Mouse (Mus musculus): ENCODE results near the gene Smyd4. TPM values are rescaled to one million over a fixed set of nuclear protein-coding genes. Genes with fewer than 3 reads are reported as not detected.
A peak's percentile ranks its signal among the peaks of the same experiment; 100 is the strongest.

The Smyd4 gene
- polyA plus RNA-seq, 1 experiment: 13.4 TPM

GRCm38 (mm10) chr11:75448575-75448974 lies 100.3 kb downstream of the Smyd4 start:
- H3K4me1 ChIP-seq (ENCODE audit: control insufficient read depth, insufficient read depth, insufficient read length, low read length): peaks cover 3% of the 10 kb centered on the region; the same call in 1 of the 2 replicates
- H3K4me3 ChIP-seq (ENCODE audit: insufficient read depth, low read depth, low read length): no peak overlapping the region
- no peak overlapping the region for H3K27ac ChIP-seq (replicated peaks; ENCODE audit: low read depth, low read length)

DNA sequence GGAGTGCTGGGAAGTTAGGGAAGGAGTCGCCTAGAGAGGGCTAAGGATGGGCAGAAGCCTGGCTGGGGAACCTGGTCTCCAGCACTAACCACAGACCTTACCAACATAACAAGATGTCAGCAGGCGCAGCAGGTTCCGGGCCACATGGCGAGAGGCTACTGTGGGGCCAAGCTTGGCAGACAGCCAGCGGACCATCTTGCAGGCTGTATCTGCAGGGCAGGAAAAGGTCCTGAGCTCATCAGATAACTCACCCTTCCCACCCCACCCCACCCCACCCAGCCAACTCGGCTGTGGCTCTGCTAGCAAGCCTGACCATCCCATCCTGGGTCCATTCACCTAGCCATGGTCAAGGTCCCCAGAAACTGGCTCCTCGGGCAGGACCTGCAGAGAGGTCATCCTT lies 101.5 kb downstream of the Smyd4 start:
- Histone ChIP-seq H3K4me3 (ENCODE audit: insufficient read depth, low read depth, low read length) (no peak overlapping the region), H3K27ac (replicated peaks; ENCODE audit: low read depth, low read length) (no peak overlapping the region)

GRCm38 (mm10) chr11:75450304-75450908 lies 102.2 kb downstream of the Smyd4 start:
- no peak overlapping the region for H3K4me3 ChIP-seq (ENCODE audit: insufficient read depth, low read depth, low read length)
- H3K27ac ChIP-seq (replicated peaks; ENCODE audit: low read depth, low read length): no peak overlapping the region
- H3K4me1 ChIP-seq (ENCODE audit: control insufficient read depth, insufficient read depth, insufficient read length, low read length): peaks cover 12% of the 10 kb centered on the region

More for the DNA sequence above, 101.5 kb downstream of the Smyd4 start:
- H3K4me1 ChIP-seq (ENCODE audit: control insufficient read depth, insufficient read depth, insufficient read length, low read length): peaks cover 8% of the 10 kb centered on the region

- peaks cover 12% of the 10 kb centered on the region for H3K4me1 ChIP-seq (ENCODE audit: control insufficient read depth, insufficient read depth, insufficient read length, low read length)
- H3K27ac ChIP-seq (replicated peaks; ENCODE audit: low read depth, low read length): no peak overlapping the region
- no peak overlapping the region for H3K4me3 ChIP-seq (ENCODE audit: insufficient read depth, low read depth, low read length)
Measured at GRCm38 (mm10) chr11:75450936-75451335, 102.7 kb downstream of the Smyd4 start.

DNA sequence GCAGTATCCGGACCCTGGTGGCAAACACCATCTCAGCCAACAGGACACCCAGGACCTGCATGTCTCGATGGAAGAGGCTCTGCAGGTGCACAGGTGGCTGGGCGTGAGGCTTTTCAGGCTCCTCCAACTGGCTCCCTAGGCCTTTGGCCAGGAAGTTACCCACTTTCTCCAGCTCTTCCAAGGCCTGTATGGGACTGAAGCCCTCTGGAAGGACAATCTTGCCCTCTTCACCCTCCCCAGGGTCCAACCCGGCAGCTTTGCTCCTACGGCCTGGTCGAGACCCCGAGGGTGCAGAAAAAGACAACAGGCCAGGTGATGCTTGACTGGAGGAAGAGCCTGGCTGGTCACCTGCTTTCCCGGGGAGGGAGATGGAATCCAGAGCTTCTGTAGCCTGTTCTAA lies 103.8 kb downstream of the Smyd4 start:
- H3K27ac ChIP-seq (replicated peaks; ENCODE audit: low read depth, low read length): no peak overlapping the region
- peaks cover 12% of the 10 kb centered on the region for H3K4me1 ChIP-seq (ENCODE audit: control insufficient read depth, insufficient read depth, insufficient read length, low read length)
- no peak overlapping the region for H3K4me3 ChIP-seq (ENCODE audit: insufficient read depth, low read depth, low read length)

GRCm38 (mm10) chr11:75452812-75453557 lies 104.8 kb downstream of the Smyd4 start:
- Histone ChIP-seq H3K27ac (replicated peaks; ENCODE audit: low read depth, low read length) (no peak overlapping the region), H3K4me3 (ENCODE audit: insufficient read depth, low read depth, low read length) (peak overlapping the region; percentile 77; the same call in 1 of the 2 replicates)

DNA sequence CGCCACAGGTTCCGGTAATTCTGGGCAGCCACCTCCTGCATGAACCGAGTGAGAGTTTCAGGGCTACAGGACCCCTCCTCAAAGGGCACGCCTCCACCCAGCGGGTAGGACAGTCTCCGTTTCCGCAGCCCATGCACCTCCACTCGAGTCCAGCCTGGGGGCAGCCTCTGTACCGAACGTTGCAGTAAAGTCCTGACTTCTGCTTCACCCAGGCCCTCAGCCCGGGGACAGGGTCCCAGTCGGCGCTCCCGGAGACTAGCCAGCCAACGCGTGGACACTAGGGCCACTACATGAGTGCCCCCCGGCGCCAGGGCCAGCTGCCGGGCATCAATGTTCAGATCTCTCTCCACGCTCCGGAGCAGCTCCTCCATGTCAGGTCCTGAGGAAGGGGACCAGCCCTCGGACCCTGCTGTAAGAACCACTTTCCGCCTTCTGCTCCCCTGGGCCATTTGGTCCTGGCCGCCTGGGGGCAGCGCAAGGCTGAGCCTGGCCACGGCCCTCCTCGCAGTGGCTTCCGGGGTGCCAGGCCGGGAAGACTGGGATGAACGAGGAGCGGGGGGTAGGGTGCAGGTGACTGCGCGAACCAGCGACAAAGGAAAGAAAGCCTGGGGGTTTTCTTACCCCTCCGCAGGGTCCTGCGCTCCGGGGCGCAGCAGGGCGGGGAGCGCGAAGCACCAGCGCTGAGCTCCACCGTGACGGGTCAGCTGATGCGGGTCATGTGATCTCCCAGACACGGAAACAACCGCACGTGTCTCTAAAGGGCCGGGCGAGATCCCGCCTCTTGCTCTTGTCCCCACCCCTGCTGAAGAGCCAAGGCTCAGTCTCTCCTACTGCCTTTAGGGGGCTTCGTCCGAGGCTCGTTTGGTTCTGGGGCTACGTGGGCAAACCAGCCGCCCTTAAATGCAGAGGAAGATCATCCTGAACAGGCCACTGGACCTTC lies 106.0 kb downstream of the Smyd4 start, which contains the start of gene Wdr81:
TSS of gene Wdr81 (minus strand) at position 727 of the 940 bp plus-strand sequence.
- H3K4me3 ChIP-seq (ENCODE audit: insufficient read depth, low read depth, low read length): peak within 1 kb of the TSS; percentile 77
- peaks cover 19% of the 10 kb centered on the region for H3K4me1 ChIP-seq (ENCODE audit: control insufficient read depth, insufficient read depth, insufficient read length, low read length)
- peak within 1 kb of the TSS; percentile 70 for H3K27ac ChIP-seq (replicated peaks; ENCODE audit: low read depth, low read length)

More at GRCm38 (mm10) chr11:75452812-75453557, 104.8 kb downstream of the Smyd4 start:
- H3K4me1 ChIP-seq (ENCODE audit: control insufficient read depth, insufficient read depth, insufficient read length, low read length): peaks cover 12% of the 10 kb centered on the region

Other genes with a start within 250 kb of the Smyd4 start
- 4.9 and 5.3 TPM in 2 replicates for gene Hic1, start 178.9 kb upstream of the Smyd4 start, polyA plus RNA-seq (2012; ENCODE audit: insufficient read depth, insufficient read length, missing spikeins)
- gene Ovca2, start 169.6 kb upstream of the Smyd4 start, polyA plus RNA-seq (2012; ENCODE audit: insufficient read depth, insufficient read length, missing spikeins): 10.4 and 13.2 TPM in 2 replicates
- 8.8 and 9.4 TPM in 2 replicates for gene Dph1, start 157.2 kb upstream of the Smyd4 start, polyA plus RNA-seq (2012; ENCODE audit: insufficient read depth, insufficient read length, missing spikeins)
- gene Rtn4rl1, start 154.7 kb upstream of the Smyd4 start, polyA plus RNA-seq (2012; ENCODE audit: insufficient read depth, insufficient read length, missing spikeins): 5.3 and 6.1 TPM in 2 replicates
- 20.1 and 24.7 TPM in 2 replicates for gene Rpa1, start 109 bp upstream of the Smyd4 start, polyA plus RNA-seq (2012; ENCODE audit: insufficient read depth, insufficient read length, missing spikeins)
- gene Serpinf1, start 74.3 kb downstream of the Smyd4 start, polyA plus RNA-seq (2012; ENCODE audit: insufficient read depth, insufficient read length, missing spikeins): 78.8 and 102 TPM in 2 replicates
- 0.48 TPM in 1 of 2 replicates, not detected in the other for gene Serpinf2, start 91.2 kb downstream of the Smyd4 start, polyA plus RNA-seq (2012; ENCODE audit: insufficient read depth, insufficient read length, missing spikeins)
- 5.5 and 7.2 TPM in 2 replicates for gene Wdr81, start 106.3 kb downstream of the Smyd4 start, polyA plus RNA-seq (2012; ENCODE audit: insufficient read depth, insufficient read length, missing spikeins)
- 13.5 and 20.2 TPM in 2 replicates for gene Tlcd2, start 113.3 kb downstream of the Smyd4 start, polyA plus RNA-seq (2012; ENCODE audit: insufficient read depth, insufficient read length, missing spikeins)
- 57.2 and 61.0 TPM in 2 replicates for gene Prpf8, start 138.4 kb downstream of the Smyd4 start, polyA plus RNA-seq (2012; ENCODE audit: insufficient read depth, insufficient read length, missing spikeins)
- gene Rilp, start 161.7 kb downstream of the Smyd4 start, polyA plus RNA-seq (2012; ENCODE audit: insufficient read depth, insufficient read length, missing spikeins): 42.3 and 47.1 TPM in 2 replicates
- gene Scarf1, start 165.1 kb downstream of the Smyd4 start, polyA plus RNA-seq (2012; ENCODE audit: insufficient read depth, insufficient read length, missing spikeins): 3.4 and 5.3 TPM in 2 replicates
- 13.4 and 14.5 TPM in 2 replicates for gene Slc43a2, start 183.3 kb downstream of the Smyd4 start, polyA plus RNA-seq (2012; ENCODE audit: insufficient read depth, insufficient read length, missing spikeins)
- gene Pitpna, start 239.7 kb downstream of the Smyd4 start, polyA plus RNA-seq (2012; ENCODE audit: insufficient read depth, insufficient read length, missing spikeins): 75.9 and 86.5 TPM in 2 replicates

Data from brown adipose tissue, adult 24 weeks (tissue).